Mouse (Mus musculus) hematopoietic stem cell, adult 5-6 weeks (primary cell): ENCODE data around the gene Mfsd12. TPM values are rescaled to one million over a fixed set of nuclear protein-coding genes. Genes with fewer than 3 reads are reported as not detected.

Source experiments
- total RNA-seq: library from RNA; stranded (forward); fragments of 172-1452, 232-1000 nt; gene quantifications from 2 replicates; pipeline ENCODE4 v1.2.3, GENCODE M21; 2017

The Mfsd12 gene
- total RNA-seq, 1 experiment from 2014 or later: 16.9 TPM

Other genes with a start within 250 kb of the Mfsd12 start
- gene Zbtb7a, start 222.3 kb upstream of the Mfsd12 start, total RNA-seq: 7.4 and 13.0 TPM in 2 replicates
- gene Pias4, start 189.6 kb upstream of the Mfsd12 start, total RNA-seq: 7.3 and 8.7 TPM in 2 replicates
- gene Eef2, start 180.9 kb upstream of the Mfsd12 start, total RNA-seq: 1,714 and 1,773 TPM in 2 replicates
- gene Dapk3, start 174.5 kb upstream of the Mfsd12 start, total RNA-seq: 29.9 and 30.6 TPM in 2 replicates
- gene 4930442H23Rik, start 173.6 kb upstream of the Mfsd12 start, total RNA-seq: not detected in 2 replicates
- not detected in 2 replicates for gene Nmrk2, start 155.4 kb upstream of the Mfsd12 start, total RNA-seq
- gene Atcay, start 126.7 kb upstream of the Mfsd12 start, total RNA-seq: not detected in 2 replicates
- 0.65 and 6.8 TPM in 2 replicates for gene Zfr2, start 124.3 kb upstream of the Mfsd12 start, total RNA-seq
- gene Matk, start 104.6 kb upstream of the Mfsd12 start, total RNA-seq: 27.9 and 30.8 TPM in 2 replicates
- gene Mrpl54, start 90.6 kb upstream of the Mfsd12 start, total RNA-seq: 125 and 132 TPM in 2 replicates
- 10.5 and 21.6 TPM in 2 replicates for gene Apba3, start 90.5 kb upstream of the Mfsd12 start, total RNA-seq
- 4.6 and 10.4 TPM in 2 replicates for gene Tjp3, start 65.9 kb upstream of the Mfsd12 start, total RNA-seq
- 48.8 and 67.1 TPM in 2 replicates for gene Pip5k1c, start 64.5 kb upstream of the Mfsd12 start, total RNA-seq
- 25.7 and 33.1 TPM in 2 replicates for gene Cactin, start 36.4 kb upstream of the Mfsd12 start, total RNA-seq
- gene Tbxa2r, start 28.8 kb upstream of the Mfsd12 start, total RNA-seq: 3.0 and 4.6 TPM in 2 replicates
- 0.10 and 0.56 TPM in 2 replicates for gene Gipc3, start 14.2 kb upstream of the Mfsd12 start, total RNA-seq
- 25.6 and 37.4 TPM in 2 replicates for gene Hmg20b, start 7.0 kb upstream of the Mfsd12 start, total RNA-seq
- 1.1 and 3.3 TPM in 2 replicates for gene 4930404N11Rik, start 8.3 kb downstream of the Mfsd12 start, total RNA-seq
- 11.6 and 17.2 TPM in 2 replicates for gene Fzr1, start 21.0 kb downstream of the Mfsd12 start, total RNA-seq
- 13.2 and 15.3 TPM in 2 replicates for gene Dohh, start 26.9 kb downstream of the Mfsd12 start, total RNA-seq
- 6.9 TPM in 1 of 2 replicates, not detected in the other for gene Gm48551, start 27.0 kb downstream of the Mfsd12 start, total RNA-seq
- not detected in 2 replicates for gene Gm48552, start 31.5 kb downstream of the Mfsd12 start, total RNA-seq
- 17.4 and 20.4 TPM in 2 replicates for gene Smim24, start 35.6 kb downstream of the Mfsd12 start, total RNA-seq
- gene Nfic, start 98.1 kb downstream of the Mfsd12 start, total RNA-seq: 10.8 and 12.1 TPM in 2 replicates
- gene Celf5, start 125.2 kb downstream of the Mfsd12 start, total RNA-seq: 0.60 TPM in 1 of 2 replicates, not detected in the other
- gene Ncln, start 138.9 kb downstream of the Mfsd12 start, total RNA-seq: 39.1 and 41.4 TPM in 2 replicates
- gene S1pr4, start 142.6 kb downstream of the Mfsd12 start, total RNA-seq: 14.0 and 21.4 TPM in 2 replicates
- 25.3 and 40.2 TPM in 2 replicates for gene Gna15, start 166.7 kb downstream of the Mfsd12 start, total RNA-seq
- 5.6 and 5.8 TPM in 2 replicates for gene Gna11, start 187.7 kb downstream of the Mfsd12 start, total RNA-seq
- gene Aes, start 202.0 kb downstream of the Mfsd12 start, total RNA-seq: 204 and 238 TPM in 2 replicates
- 11.2 and 11.8 TPM in 2 replicates for gene Tle2, start 217.1 kb downstream of the Mfsd12 start, total RNA-seq
- 22.9 and 47.4 TPM in 2 replicates for gene Tle6, start 243.6 kb downstream of the Mfsd12 start, total RNA-seq
- gene BC025920, start 248.8 kb downstream of the Mfsd12 start, total RNA-seq: 2.9 and 3.5 TPM in 2 replicates